Mouse (Mus musculus) cerebellum, adult 2 months (tissue): ENCODE measurements around the gene Abtb1.

Experiments used
- CTCF ChIP-seq: fragments of 200-500 bp; IDR thresholded peaks from 2 replicates; pipeline ENCODE4 v1.5.1; 2011; ENCODE audit warnings: low read depth, mild to moderate bottlenecking, control low read depth, low read length, moderate library complexity, borderline replicate concordance; ENCODE audit not compliant: insufficient read depth
- POLR2A ChIP-seq: fragments of 200-500 bp; IDR thresholded peaks from 2 replicates; pipeline ENCODE4 v1.6.1; 2011; ENCODE audit warnings: low read length, control low read depth, borderline replicate concordance; ENCODE audit not compliant: insufficient read depth

DNA sequence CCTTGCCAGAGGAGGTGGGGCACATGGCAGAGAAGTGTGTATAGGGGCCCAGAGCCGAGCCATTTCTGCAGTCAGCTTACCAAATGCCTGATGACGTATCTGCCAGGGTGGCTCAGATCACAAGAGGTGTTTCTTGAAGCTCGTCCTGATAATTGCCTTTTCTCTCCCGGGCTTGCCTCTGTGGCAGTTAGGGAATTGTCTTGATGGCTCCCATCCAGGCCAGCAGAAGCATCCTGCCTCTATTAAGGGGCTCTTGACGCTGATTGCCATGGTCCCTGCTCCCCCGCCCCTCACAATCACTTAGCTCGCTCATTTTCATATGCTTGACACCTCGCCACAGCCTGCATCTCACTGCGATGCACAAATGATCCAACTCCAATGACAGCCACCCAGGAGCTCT, 50.5 kb downstream of the Abtb1 start:
- TF ChIP-seq CTCF (no peak), POLR2A (no peak)
